Mouse (Mus musculus) mouse embryonic stem cell (cell line): ENCODE measurements at regions not wholly inside any gene's neighbourhood (a gene's known extent, or its start where the extent isn't known, plus 50 kb on each side); places are given as distances from the start of the nearest gene placed in this dataset.

Experiments
- in situ Hi-C, 2 experiments: fragments of 300-500 bp; cut with MboI; formaldehyde crosslinking; loops; 1 replicate in 1 of 2; 3 replicates in 1 of 2; pipeline ENCODE4 v1.14.3; 2019 to 2020; ENCODE audit warnings: low sequenced_read_pairs in 2 of 2, low pct_unique_long_range_greater_than_20kb in 1 of 2, mixed read lengths in 1 of 2; ENCODE audit not compliant: unreplicated experiment in 1 of 2

- in situ Hi-C loops, result no loop called here
Measured at GRCm38 (mm10) chr12:52368034-52368433, 135.7 kb upstream of the Arhgap5 start.

GRCm38 (mm10) chr12:52368466-52368865 is 135.3 kb upstream of the Arhgap5 start:
- in situ Hi-C loops, result no loop called here

- in situ Hi-C loops, result no loop called here
Measured at GRCm38 (mm10) chr12:52370153-52370710, 133.5 kb upstream of the Arhgap5 start.

GRCm38 (mm10) chr12:52375116-52375515 is 128.7 kb upstream of the Arhgap5 start:
- in situ Hi-C loops, result loop anchor here in 1 of 2 experiments (25.0 kb wide), 1 partner anchor 688 kb away; the partner anchor contains the start of genes Ap4s1 and Strn3

- in situ Hi-C loops, result loop anchor here in 1 of 2 experiments (25.0 kb wide), 1 partner anchor 690 kb away; the partner anchor contains the start of genes Ap4s1 and Strn3
Measured at GRCm38 (mm10) chr12:52376692-52377462, 126.9 kb upstream of the Arhgap5 start.

GRCm38 (mm10) chr12:52377463-52377848 is 126.3 kb upstream of the Arhgap5 start:
- in situ Hi-C loops, result loop anchor here in 1 of 2 experiments (25.0 kb wide), 1 partner anchor 690 kb away; the partner anchor contains the start of genes Ap4s1 and Strn3

- in situ Hi-C loops, result loop anchor here in 1 of 2 experiments (25.0 kb wide), 1 partner anchor 692 kb away; the partner anchor contains the start of genes Ap4s1 and Strn3
Measured at GRCm38 (mm10) chr12:52379245-52379644, 124.5 kb upstream of the Arhgap5 start.

- in situ Hi-C loops, result loop anchor here in 1 of 2 experiments (25.0 kb wide), 1 partner anchor 693 kb away; the partner anchor contains the start of genes Ap4s1 and Strn3
Measured at GRCm38 (mm10) chr12:52379960-52380359, 123.8 kb upstream of the Arhgap5 start.

- in situ Hi-C loops, result loop anchor here in 1 of 2 experiments (25.0 kb wide), 1 partner anchor 694 kb away; the partner anchor contains the start of genes Ap4s1 and Strn3
Measured at GRCm38 (mm10) chr12:52381161-52381967, 122.4 kb upstream of the Arhgap5 start.

GRCm38 (mm10) chr12:52381968-52382325 is 121.8 kb upstream of the Arhgap5 start:
- in situ Hi-C loops, result loop anchor here in 1 of 2 experiments (25.0 kb wide), 1 partner anchor 695 kb away; the partner anchor contains the start of genes Ap4s1 and Strn3

GRCm38 (mm10) chr12:52382832-52383580 is 120.8 kb upstream of the Arhgap5 start:
- in situ Hi-C loops, result loop anchor here in 1 of 2 experiments (25.0 kb wide), 1 partner anchor 696 kb away; the partner anchor contains the start of genes Ap4s1 and Strn3

GRCm38 (mm10) chr12:52389552-52389951 is 114.2 kb upstream of the Arhgap5 start:
- in situ Hi-C loops, result loop anchor here in 1 of 2 experiments (25.0 kb wide), 1 partner anchor 702 kb away; the partner anchor contains the start of genes Ap4s1 and Strn3

GRCm38 (mm10) chr12:52390242-52390641 is 113.5 kb upstream of the Arhgap5 start:
- in situ Hi-C loops, result loop anchor here in 1 of 2 experiments (25.0 kb wide), 1 partner anchor 703 kb away; the partner anchor contains the start of genes Ap4s1 and Strn3

- in situ Hi-C loops, result loop anchor here in 1 of 2 experiments (25.0 kb wide), 1 partner anchor 705 kb away; the partner anchor contains the start of genes Ap4s1 and Strn3
Measured at GRCm38 (mm10) chr12:52392636-52393035, 111.1 kb upstream of the Arhgap5 start.

- in situ Hi-C loops, result loop anchor here in 1 of 2 experiments (25.0 kb wide), 1 partner anchor 707 kb away; the partner anchor contains the start of genes Ap4s1 and Strn3
Measured at GRCm38 (mm10) chr12:52393981-52394718, 109.6 kb upstream of the Arhgap5 start.

GRCm38 (mm10) chr12:52394719-52395062 is 109.1 kb upstream of the Arhgap5 start:
- in situ Hi-C loops, result loop anchor here in 1 of 2 experiments (25.0 kb wide), 1 partner anchor 707 kb away; the partner anchor contains the start of genes Ap4s1 and Strn3

GRCm38 (mm10) chr12:52395111-52395510 is 108.7 kb upstream of the Arhgap5 start:
- in situ Hi-C loops, result loop anchor here in 1 of 2 experiments (25.0 kb wide), 1 partner anchor 708 kb away; the partner anchor contains the start of genes Ap4s1 and Strn3
